Mouse (Mus musculus) heart, postnatal 10 days (tissue): ENCODE results near the gene Il13ra1. TPM values are rescaled to one million over a fixed set of nuclear protein-coding genes. Genes with fewer than 3 reads are reported as not detected.

Experiments used
- DNase-seq, 2 experiments: peaks; one replicate each; pipeline ENCODE4 v3.0.0; 2021
- intact Hi-C: fragments of 180-260 bp; cut with DNase I; formaldehyde crosslinking; loops from one replicate; pipeline ENCODE4 v1.15.1; 2025
- total RNA-seq, 2 experiments: library from RNA; stranded (reverse); gene quantifications; 2 replicates each; pipeline ENCODE4 v1.2.3; 2021

Il13ra1 gene
- 10 to 100 TPM; 46.3 to 56.7 TPM for total RNA-seq

GRCm38 (mm10) chrX:36111622-36112421, at the start of gene Il13ra1:
Il13ra1 (plus strand) TSS chrX:36112110.
- intact Hi-C loops, result loop anchor here (5.0 kb wide), 1 partner anchor 35 kb away; no protein-coding TSS in a partner anchor
- peak; percentile 56 to 63 for DNase-seq

GRCm38 (mm10) chrX:36073997-36074396, 37.9 kb upstream of the Il13ra1 start:
- no peak for DNase-seq
- intact Hi-C loops, result no loop called here

GRCm38 (mm10) chrX:36077164-36077563, 34.7 kb upstream of the Il13ra1 start:
- intact Hi-C loops, result no loop called here
- DNase-seq, result no peak

- intact Hi-C loops, result loop anchor here (5.0 kb wide), 1 partner anchor 34 kb away; no protein-coding TSS in a partner anchor
- peak; percentile 11 to 15 for DNase-seq
Measured at GRCm38 (mm10) chrX:36082917-36083316, 29.0 kb upstream of the Il13ra1 start.

GRCm38 (mm10) chrX:36088464-36089256, 23.2 kb upstream of the Il13ra1 start:
- intact Hi-C loops, result no loop called here
- no peak for DNase-seq

GRCm38 (mm10) chrX:36100883-36101282, 11.0 kb upstream of the Il13ra1 start:
- DNase-seq, result no peak
- intact Hi-C loops, result no loop called here

- no peak for DNase-seq
- intact Hi-C loops, result no loop called here
Measured at GRCm38 (mm10) chrX:36101318-36101717, 10.6 kb upstream of the Il13ra1 start.

- DNase-seq, result no peak
- intact Hi-C loops, result loop anchor here (2.0 kb wide), 1 partner anchor 74 kb away; no protein-coding TSS in a partner anchor
Measured at GRCm38 (mm10) chrX:36108601-36109000, 3.3 kb upstream of the Il13ra1 start.

- intact Hi-C loops, result loop anchor here (5.0 kb wide), 1 partner anchor 35 kb away; no protein-coding TSS in a partner anchor
Measured at GRCm38 (mm10) chrX:36112422-36112750, 476 bp downstream of the Il13ra1 start.

GRCm38 (mm10) chrX:36115171-36115570, 3.3 kb downstream of the Il13ra1 start:
- no peak for DNase-seq
- intact Hi-C loops, result loop anchor here (5.0 kb wide), 2 partner anchors 33 to 48 kb away; no protein-coding TSS in a partner anchor

More at GRCm38 (mm10) chrX:36112422-36112750, 476 bp downstream of the Il13ra1 start:
- DNase-seq, result peak in 1 of 2 experiments; percentile 57

- intact Hi-C loops, result no loop called here
- DNase-seq, result peak in 1 of 2 experiments; percentile 19
Measured at GRCm38 (mm10) chrX:36129037-36129770, 17.3 kb downstream of the Il13ra1 start.

GRCm38 (mm10) chrX:36129771-36130108, 17.8 kb downstream of the Il13ra1 start:
- DNase-seq, result no peak
- intact Hi-C loops, result no loop called here

GRCm38 (mm10) chrX:36136346-36136745, 24.4 kb downstream of the Il13ra1 start:
- DNase-seq, result no peak
- intact Hi-C loops, result no loop called here

GRCm38 (mm10) chrX:36141994-36142639, 30.2 kb downstream of the Il13ra1 start:
- intact Hi-C loops, result no loop called here
- no peak for DNase-seq

- intact Hi-C loops, result loop anchor here (5.0 kb wide), 1 partner anchor 34 kb away; the partner anchor contains the start of gene Il13ra1
- peak; percentile 57 to 64 for DNase-seq
Measured at GRCm38 (mm10) chrX:36146746-36147145, 34.8 kb downstream of the Il13ra1 start.

GRCm38 (mm10) chrX:36150100-36150499, 38.2 kb downstream of the Il13ra1 start:
- intact Hi-C loops, result no loop called here

GRCm38 (mm10) chrX:36156677-36157076, 44.8 kb downstream of the Il13ra1 start:
- DNase-seq, result no peak

More at GRCm38 (mm10) chrX:36150100-36150499, 38.2 kb downstream of the Il13ra1 start:
- no peak for DNase-seq

GRCm38 (mm10) chrX:36161567-36161966, 49.7 kb downstream of the Il13ra1 start:
- intact Hi-C loops, result no loop called here
- DNase-seq, result peak; percentile 45 to 46

More at GRCm38 (mm10) chrX:36156677-36157076, 44.8 kb downstream of the Il13ra1 start:
- intact Hi-C loops, result no loop called here

- intact Hi-C loops, result loop anchor here (2.0 to 10.0 kb wide), 3 partner anchors 39 to 349 kb away; no protein-coding TSS in a partner anchor
- peak; percentile 66 to 75 for DNase-seq
Measured at GRCm38 (mm10) chrX:36183625-36184024, 71.7 kb downstream of the Il13ra1 start.

GRCm38 (mm10) chrX:36186036-36186435, 74.1 kb downstream of the Il13ra1 start:
- DNase-seq, result no peak
- intact Hi-C loops, result loop anchor here (10.0 kb wide), 1 partner anchor 351 kb away; no protein-coding TSS in a partner anchor
